In genomic region chr1:153424770-153425584, GRCm38 (mm10) we compare ENCODE assay signal across 8 mouse cellular contexts. TPM values are rescaled to one million over a fixed set of nuclear protein-coding genes. Genes with fewer than 3 reads are reported as not detected.
DNase-seq lines count a peak whose midpoint lies in the region; ATAC-seq and TF ChIP-seq lines count a peak whose summit lies in the region.

Gene Shcbp1l, plus strand, starts transcription at chr1:153425162.

- H3K9ac ChIP-seq in hindbrain, embryonic 11.5 days (ENCODE audit: low read depth, low read length) = peak within 1 kb of the TSS; percentile 53; the same call in 1 of the 2 replicates
- no peak within 1 kb of the TSS; the same call in 1 of the 2 replicates for H3K9ac ChIP-seq in lung, postnatal 0 days (replicated peaks; ENCODE audit: low read depth)

- no peak for TF ChIP-seq EP300 in lung, postnatal 0 days (IDR thresholded peaks at IDR 0.05)

- H3K27ac ChIP-seq in hindbrain, embryonic 11.5 days (ENCODE audit: low read depth, low read length) = no peak within 1 kb of the TSS
- no peak within 1 kb of the TSS for H3K27ac ChIP-seq in lung, postnatal 0 days (ENCODE audit: low read length)

- no peak for TF ChIP-seq CTCF in lung, postnatal 0 days (IDR thresholded peaks at IDR 0.05)

- 0 out of 2 replicates have a peak, but pooled peaks cover 2% of the 10 kb centered on the region for H3K4me1 ChIP-seq in hindbrain, embryonic 11.5 days (replicated peaks; ENCODE audit: control insufficient read depth, insufficient read depth, low read length)
- peaks cover 5% of the 10 kb centered on the region; the same call in 1 of the 2 replicates for H3K4me1 ChIP-seq in lung, postnatal 0 days (ENCODE audit: insufficient read depth, low read depth, low read length)

- no peaks in the 10 kb centered on the region for H3K36me3 ChIP-seq in hindbrain, embryonic 11.5 days (ENCODE audit: control insufficient read depth, insufficient read depth, low read length)
- no peaks in the 10 kb centered on the region for H3K36me3 ChIP-seq in lung, postnatal 0 days (ENCODE audit: insufficient read depth, low read length)

- WGBS in hindbrain, embryonic 11.5 days = 2% methylated on average over 59 of the region's 60 CpGs
- 4% methylated on average over 59 of the region's 60 CpGs for WGBS in lung, postnatal 0 days

- ATAC-seq in hindbrain, embryonic 11.5 days (ENCODE audit: low FRiP score) = peak; percentile 94
- peak; percentile 82 for ATAC-seq in lung, postnatal 0 days

- H3K4me3 ChIP-seq in hindbrain, embryonic 11.5 days (ENCODE audit: low read depth, low read length) = peak within 1 kb of the TSS; percentile 56
- peak within 1 kb of the TSS; percentile 37 for H3K4me3 ChIP-seq in lung, postnatal 0 days (ENCODE audit: low read depth, low read length)

- DNase-seq in Muller cell, postnatal 12 days (ENCODE audit: inconsistent ontology term) = peak; percentile 86
- DNase-seq in cerebellum, postnatal 10 days = peak; percentile 84 to 87
- DNase-seq in frontal cortex, postnatal 10 days (ENCODE audit: low spot score in 2 of 2) = peak; percentile 75 to 76
- DNase-seq in hindbrain, embryonic 11.5 days (ENCODE audit: low spot score) = peak; percentile 79
- DNase-seq in layer of hippocampus, postnatal 10 days (ENCODE audit: low spot score in 2 of 2) = peak; percentile 71 to 83
- peak; percentile 66 for DNase-seq in lung, postnatal 0 days (ENCODE audit: low spot score)
- DNase-seq in ovary, postnatal 36 days (ENCODE audit: low spot score) = peak; percentile 57
- DNase-seq in thymus, postnatal 25 days = peak; percentile 74

- peak within 1 kb of the TSS; percentile 97 for H3K4me2 ChIP-seq in hindbrain, embryonic 11.5 days (replicated peaks; ENCODE audit: low read depth, low read length)
- H3K4me2 ChIP-seq in lung, postnatal 0 days (replicated peaks; ENCODE audit: low read depth, low read length) = peak within 1 kb of the TSS; percentile 83

- H3K27me3 ChIP-seq in hindbrain, embryonic 11.5 days (ENCODE audit: control insufficient read depth, insufficient read depth, low read length) = peaks cover 5% of the 10 kb centered on the region; the same call in 1 of the 2 replicates
- no peaks in the 10 kb centered on the region for H3K27me3 ChIP-seq in lung, postnatal 0 days (replicated peaks; ENCODE audit: insufficient read depth, low read length)

- no peaks in the 10 kb centered on the region for H3K9me3 ChIP-seq in hindbrain, embryonic 11.5 days (ENCODE audit: control insufficient read depth, low read length)
- H3K9me3 ChIP-seq in lung, postnatal 0 days (ENCODE audit: low read length) = no peaks in the 10 kb centered on the region

RNA-seq across cellular contexts. Expression of gene Shcbp1l, which starts in this region (rescaled TPM):
- 0.33 and 0.40 TPM in 2 replicates for polyA plus RNA-seq in hindbrain, embryonic 11.5 days (2014; fragmentation: Nextera tagmentation; extraction: Ambion mirVana)
- total RNA-seq in layer of hippocampus, postnatal 10 days (2021) = 1 to 10 TPM; 2.9 to 3.9 TPM
- 0.12 and 0.17 TPM in 2 replicates for polyA plus RNA-seq in lung, postnatal 0 days (2015; fragmentation: Nextera tagmentation; extraction: Ambion mirVana)

Comparison
In these comparisons a context has a peak if more than half of its experiments do, and no peak if none do; other contexts are left out.
1. Peak in DNase-seq, ATAC-seq, H3K4me3 ChIP-seq, H3K9ac ChIP-seq and H3K4me2 ChIP-seq in hindbrain, embryonic 11.5 days; RNA of the gene not detected or under 1 TPM.
2. Peak in DNase-seq, ATAC-seq, H3K4me3 ChIP-seq and H3K4me2 ChIP-seq in lung, postnatal 0 days; RNA of the gene not detected or under 1 TPM.